Mouse (Mus musculus) kidney, adult 8-10 months (tissue): Measurements from ENCODE around the gene Olfr96.
"Not testable (repeated sequence)": the region's sequence is repeated elsewhere in the genome, so short reads cannot be mapped to it uniquely, and the experiment has no call there.

Experiments used
- DNase-seq, 2 experiments: peaks; one replicate each; pipeline ENCODE4 v3.0.0; 2022

The Olfr96 gene

DNA sequence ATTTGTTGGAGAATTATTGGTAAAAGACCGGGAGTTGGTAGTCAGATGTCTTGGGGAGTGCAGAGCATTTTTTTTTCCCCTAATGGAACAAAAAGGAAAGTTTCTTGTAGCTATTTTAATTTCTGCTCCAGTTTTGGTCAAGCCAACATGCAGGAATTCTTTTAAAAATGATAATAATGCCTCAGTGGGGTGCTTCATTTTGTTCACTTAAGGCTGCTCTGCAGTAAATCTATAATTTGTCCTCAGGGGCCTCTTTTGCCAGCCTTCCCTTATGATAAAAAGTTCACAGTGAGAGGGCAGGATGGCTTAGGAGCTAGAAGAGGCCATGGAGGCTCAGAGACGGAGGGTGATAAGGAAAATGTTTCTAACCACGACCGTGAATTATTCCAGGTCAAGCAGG is at the start of gene Olfr96:
Gene Olfr96 (plus strand): TSS at position 301 of the 400 bp plus-strand sequence.
- no peak for DNase-seq

DNA sequence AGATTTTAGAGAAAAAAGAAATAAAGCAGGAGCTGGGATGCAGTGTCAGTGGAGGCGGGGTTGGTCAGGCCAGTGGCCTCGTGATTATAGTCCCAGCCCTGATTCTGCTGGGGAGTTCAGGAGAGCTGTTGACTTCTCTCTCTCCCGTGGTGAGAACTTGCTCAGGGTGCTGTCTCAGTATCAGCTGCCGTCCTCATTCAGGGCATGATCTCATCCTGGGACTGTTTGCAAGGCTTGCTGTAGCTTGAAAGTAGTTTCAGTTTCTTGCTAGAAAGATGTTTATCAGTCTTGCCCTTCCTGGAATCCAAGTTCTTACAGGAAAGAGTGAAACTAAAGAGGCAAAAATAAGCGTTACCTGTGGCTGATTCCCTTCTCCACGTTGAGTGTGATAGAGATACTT is 34.5 kb upstream of the Olfr96 start:
- DNase-seq, result no peak

DNA sequence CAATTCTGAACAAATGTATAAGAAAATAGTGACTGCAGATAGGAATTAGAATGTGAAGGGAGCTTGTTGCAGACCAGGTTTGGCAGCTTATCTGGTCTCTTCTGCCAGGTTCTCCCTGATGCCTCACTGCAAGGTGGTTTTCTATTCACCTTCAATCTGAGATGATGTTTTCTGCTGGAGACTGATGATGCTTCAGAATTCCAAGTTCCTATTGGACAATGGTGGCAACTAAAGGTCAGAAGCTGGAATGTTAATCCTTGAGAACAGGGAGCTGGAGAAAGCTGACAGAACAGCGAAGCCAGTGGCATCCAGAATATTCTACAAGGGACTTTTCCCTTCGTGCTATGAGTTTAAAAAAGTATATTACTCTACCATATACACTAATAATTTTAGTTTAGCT is 29.2 kb upstream of the Olfr96 start:
- peak; percentile 66 to 71 for DNase-seq

DNA sequence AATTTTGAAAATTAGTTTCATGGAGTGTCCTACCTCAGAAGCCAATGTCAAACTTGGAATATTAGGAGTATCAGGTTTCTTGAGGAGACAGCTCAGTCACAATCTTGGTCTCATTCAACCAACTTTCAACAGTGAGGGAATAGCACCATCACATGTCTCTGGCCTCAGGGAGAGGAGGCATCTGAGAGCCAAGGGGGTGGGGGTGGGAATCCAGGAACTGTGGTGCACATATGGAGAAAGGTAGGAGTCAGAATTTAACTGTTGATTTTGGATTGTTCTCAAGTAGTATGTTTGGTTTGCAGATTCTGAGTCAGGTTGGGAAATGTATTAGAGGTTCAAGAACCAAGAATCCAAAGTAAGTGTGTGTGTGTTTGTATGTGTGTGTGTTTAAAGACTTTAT is 26.9 kb upstream of the Olfr96 start:
- DNase-seq, result no peak

DNA sequence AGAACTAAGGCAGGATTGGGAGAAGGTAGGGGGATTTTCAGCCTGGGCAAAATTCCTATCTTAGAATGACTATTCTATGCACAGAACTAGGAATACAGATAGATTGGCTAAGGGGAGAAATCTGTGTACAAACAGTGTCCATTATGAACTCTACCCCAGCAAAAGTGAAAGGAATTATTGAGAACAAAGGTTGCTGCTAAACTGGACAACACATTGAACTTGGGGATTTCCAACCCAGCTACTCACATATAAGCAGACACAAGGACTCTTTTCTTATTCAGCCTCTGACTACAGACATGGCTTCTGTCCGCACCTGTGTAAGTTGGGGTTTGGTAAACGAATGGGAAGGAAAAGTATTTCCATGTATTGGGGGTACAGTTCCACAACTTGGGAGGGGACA is 26.3 kb upstream of the Olfr96 start, which contains the start of gene Ubd:
Gene Ubd (plus strand): TSS at position 237 of the 400 bp plus-strand sequence.
- no peak for DNase-seq

DNA sequence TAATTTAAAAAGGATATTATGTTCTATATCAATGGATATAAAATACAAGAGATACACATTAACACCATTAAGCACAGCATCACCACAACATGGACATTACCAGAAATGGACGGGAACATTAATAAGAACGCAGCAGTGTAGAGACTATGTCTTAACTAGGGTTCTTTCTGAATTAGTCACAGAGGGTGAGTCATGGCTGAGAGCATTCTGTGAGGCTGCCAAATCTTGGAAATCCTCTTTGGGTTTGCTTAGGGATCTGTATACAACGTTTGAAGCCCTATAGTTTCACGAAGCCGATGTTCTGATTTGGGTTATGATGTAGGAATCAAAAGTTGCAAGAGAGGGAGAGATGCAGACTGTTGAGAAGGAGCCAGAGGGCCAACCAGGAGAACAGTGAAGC is 25.2 kb upstream of the Olfr96 start:
- no peak for DNase-seq

DNA sequence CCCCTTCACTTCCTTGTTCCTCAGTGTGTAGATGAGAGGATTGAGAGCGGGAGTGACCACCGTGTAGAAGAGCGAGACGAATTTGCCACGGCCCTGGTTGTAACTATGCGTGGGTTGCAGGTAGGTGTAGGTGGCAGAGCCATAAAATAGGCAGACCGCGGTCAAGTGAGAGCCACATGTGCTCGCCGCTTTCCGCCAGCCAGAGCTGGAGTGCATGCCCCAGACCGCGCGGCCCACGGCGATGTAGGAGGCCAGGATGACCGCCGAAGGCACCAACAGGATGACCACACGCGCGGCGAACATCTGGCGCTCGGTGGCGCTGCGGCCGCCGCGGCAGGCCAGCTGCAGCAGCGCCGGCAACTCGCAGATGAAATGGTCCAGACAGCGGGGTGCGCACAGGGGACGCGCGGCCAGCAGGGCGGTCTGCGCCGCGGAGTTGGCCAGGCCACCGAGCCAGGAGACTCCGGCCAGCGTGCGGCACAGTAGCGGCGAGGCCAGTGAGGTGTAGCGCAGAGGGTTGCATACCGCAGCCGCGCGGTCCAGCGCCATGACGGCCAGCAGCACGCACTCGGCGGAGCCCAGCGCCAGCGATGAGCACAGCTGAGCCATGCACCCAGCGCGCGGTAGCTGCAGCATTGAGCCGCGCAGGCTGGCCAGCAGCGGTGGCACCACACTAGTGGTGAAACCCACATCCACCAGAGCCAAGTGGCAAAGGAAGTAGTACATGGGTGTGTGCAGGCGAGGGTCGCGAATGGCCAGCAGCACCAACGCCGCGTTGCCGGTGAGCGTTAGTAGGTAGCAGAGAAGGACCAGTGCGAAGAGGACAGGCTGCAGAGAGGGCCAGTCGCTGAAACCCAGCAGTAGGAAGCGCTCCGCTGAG is 22.9 kb upstream of the Olfr96 start:
- no peak for DNase-seq

DNA sequence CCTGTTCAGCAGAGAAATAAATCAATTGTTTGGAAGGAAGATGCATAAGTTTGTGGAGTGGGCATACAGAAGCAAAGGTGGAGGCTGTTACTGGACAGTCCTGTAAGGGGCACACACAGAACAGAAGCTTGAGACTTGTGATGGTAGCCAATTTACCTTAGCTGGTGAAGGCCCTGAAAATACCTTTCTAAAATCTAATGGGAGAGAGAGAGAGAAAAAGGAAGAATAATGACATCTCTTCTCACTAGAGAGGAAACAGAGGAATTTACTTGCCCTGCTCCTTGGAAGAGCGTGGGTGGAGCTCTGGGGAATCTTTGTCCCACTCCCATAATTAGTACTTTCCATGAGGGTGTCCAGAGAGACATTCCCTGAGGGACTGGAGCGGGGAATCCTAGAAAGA is 19.1 kb upstream of the Olfr96 start, which contains the start of gene Olfr94:
Gene Olfr94 (minus strand): TSS at position 101 of the 400 bp plus-strand sequence.
- DNase-seq, result no peak

DNA sequence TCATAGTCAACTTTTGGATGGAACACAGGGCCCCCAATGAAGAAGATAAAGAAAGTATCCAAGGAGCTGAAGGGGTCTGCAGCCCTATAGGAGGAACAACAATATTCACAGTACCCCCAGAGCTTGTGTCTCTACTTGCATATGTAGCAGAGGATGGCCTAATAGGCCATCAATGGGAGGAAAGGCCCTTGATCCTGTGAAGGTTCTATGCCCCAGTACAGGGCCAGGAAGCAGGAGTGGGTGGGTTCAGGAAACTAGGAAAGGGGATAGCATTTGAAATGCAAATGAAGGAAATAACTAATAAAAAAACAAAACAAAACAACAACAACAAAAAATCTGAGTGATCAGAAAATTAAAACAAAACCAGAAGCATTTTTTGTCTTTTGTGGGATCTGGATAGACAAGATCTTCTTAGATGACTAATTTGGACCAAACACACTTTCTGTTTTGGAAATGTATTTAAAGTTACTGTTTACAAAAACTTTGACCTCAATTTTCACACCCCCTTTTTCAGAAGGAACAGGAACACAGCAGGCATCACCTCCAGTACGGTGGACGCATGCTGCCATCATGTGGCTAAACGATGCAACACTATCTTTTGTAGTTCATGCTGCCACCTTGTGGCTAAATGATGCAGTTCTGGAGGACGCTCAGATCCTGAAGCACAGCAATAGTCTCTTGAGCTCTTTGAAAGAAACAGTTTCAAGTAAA is 16.6 kb upstream of the Olfr96 start:
- peak; percentile 63 to 85 for DNase-seq

DNA sequence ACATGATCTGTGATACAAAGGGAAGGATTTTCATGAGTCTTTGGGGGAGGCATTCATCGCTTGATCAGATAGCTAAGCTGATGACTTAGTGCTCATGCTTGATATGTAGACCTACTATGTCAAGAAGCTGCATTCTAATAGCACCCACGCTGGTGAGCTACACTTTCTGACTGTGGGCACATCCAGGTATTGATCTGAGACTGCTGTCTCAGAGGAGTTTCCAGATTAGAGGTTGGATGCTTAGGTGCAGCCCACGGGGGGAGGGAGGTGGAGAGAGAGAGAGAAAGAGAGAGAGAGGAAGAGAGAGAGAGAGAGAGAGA is 16.1 kb upstream of the Olfr96 start:
- no peak for DNase-seq

DNA sequence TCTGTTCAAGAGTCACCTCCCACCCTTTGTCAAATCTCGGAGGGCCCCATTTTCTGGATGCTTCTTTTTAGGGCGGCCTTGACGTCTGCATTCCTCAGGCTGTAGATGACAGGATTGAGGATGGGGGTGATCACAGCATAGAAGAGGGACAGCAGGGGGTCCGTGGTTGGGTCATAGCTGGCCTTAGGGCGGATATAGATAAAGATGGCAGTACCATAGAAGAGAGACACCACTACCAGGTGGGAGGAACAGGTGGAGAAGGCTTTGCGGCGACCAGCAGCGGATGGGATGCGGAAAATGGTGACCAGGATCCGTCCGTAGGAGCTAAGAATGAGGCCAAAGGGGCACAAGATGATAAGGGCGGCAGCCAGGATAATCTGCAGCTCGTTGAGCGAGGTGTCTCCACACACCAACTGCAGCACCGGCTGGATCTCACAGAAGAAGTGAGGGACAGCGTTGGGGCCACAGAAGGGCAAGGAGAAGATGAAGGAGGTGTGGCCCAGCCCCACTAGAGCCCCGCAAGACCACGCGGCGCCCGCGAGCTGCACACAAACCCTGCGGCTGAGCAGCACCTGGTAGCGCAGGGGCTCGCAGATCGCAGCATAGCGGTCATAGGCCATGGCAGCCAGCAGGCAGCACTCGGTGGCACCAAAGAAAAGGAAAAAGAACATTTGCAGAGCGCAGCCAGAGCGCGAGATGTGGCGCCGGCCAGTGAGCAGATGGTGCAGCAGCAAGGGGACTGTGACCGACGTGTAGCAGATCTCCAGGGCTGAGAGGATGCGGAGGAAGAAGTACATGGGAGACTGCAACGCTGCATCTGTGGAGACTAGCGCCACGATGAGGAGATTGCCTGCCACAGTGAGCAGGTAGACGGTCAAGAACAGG is 8.8 kb upstream of the Olfr96 start:
- no peak for DNase-seq

DNA sequence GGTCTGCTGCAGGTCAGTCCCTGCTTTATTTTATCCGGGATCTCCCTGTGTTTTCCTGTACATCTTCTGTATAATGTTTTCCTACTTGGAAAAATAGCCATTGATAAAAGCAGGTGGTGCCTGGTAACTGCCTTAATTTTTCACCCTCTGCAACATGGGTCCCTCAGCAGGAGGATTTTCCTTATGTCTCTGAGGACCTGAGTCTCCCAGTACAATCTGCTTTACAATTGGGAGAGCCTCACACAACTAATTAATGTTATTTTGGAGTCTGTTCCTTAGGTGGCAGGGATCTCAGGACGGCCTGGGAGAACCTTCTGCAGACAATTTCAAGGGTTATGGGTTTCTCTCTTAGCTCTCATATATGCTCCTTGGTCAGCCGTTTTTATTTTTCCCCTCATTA is 6.9 kb upstream of the Olfr96 start, which contains the start of gene Olfr95:
Gene Olfr95 (minus strand): TSS at position 101 of the 400 bp plus-strand sequence.
- no peak for DNase-seq

DNA sequence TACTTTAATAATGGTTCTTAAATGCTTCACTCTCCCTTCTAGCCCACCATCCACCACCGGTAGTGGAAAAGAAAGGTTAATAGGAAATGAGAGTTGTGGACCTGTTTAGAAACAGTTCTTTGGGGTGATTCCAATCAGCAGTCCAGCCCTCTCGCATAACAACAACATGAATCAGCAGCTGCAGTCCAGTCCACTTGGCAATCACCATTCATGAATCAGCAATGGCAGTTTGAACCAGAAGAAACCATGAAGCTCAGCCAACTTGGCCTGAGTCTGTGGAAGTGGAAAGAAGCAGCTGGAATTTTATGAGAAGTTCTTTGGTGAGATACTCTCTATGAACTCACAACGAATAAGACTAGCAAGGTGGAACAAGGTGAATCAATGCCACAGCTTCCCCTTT is 1.5 kb upstream of the Olfr96 start:
- no peak for DNase-seq

DNA sequence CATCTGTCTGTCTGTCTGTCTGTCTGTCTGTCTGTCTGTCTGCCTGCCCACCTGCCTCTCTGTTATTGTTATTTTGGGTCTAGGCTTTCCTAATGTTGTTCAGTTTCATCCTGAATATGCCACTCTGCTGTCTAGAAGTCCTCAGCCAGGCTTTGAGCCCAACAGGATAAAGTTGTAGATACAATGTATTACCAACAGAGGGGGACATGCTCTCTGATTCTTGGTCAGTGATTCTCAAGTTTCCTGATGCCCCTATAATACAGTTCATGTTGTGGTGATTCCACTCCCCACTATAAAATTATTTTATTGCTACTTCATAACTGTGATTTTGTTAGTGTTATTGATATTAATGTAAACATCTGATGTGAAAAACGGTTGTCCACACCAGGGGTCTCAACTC is 1.9 kb downstream of the Olfr96 start:
- no peak for DNase-seq

DNA sequence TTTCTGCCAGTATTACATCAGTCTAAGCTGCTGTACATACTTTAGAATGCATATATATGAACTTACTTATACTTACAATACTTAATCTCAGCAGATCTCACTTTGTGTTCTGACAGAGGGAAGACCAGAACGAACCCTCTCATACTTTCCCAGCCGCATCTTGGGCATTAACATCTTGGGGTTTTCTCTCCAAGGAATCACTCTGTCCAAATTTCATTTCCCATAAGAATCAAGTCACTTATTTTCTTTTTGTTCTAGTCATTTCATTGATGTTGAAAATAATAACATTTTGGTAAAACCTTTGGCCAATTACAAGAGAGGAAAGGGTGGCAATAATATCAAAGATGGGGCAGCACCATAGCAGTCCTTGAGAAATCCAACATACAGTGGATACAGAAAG is 17.3 kb downstream of the Olfr96 start, which contains the start of gene Olfr97:
Gene Olfr97 (minus strand): TSS at position 101 of the 400 bp plus-strand sequence.
- not testable (repeated sequence) for DNase-seq

DNA sequence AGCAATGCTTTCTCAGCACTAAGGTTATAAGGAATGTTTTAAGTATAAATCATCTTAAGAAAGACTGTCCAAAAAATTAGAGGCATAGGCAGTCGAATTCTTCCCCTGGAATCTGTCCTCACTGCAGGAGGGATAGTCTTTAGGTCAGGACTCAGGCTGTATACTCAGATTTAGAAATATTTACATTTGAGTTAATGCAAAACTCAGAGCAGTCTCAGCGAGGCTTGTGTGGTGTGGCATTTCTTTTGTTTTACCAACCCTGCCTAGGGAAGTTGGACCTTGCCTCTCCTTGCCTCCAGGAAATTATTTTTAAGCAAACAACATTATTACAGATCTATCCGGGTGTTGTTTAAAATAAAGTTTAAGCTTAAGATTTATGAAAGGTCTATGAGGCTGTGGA is 22.3 kb downstream of the Olfr96 start:
- DNase-seq, result no peak

DNA sequence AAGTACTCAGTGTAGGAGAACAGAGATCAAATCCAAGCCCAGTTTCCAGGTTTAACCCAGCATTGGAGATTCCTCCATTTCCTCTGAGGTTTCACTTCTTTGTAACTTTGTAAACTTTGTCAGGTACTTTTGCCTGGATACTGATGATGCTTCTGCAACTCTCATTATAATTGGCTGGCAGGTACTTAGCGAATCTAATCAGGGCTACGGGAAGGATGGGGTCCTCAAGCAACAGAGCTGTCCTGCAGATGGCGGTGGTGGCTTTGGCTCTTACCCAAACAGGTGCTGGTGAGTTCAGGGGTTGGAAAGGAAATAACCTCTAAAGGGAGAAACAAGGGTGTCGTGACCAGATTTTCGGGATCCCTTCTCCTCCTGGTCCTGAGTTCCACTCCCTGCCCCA is 26.8 kb downstream of the Olfr96 start:
- DNase-seq, result peak; percentile 18 to 31

DNA sequence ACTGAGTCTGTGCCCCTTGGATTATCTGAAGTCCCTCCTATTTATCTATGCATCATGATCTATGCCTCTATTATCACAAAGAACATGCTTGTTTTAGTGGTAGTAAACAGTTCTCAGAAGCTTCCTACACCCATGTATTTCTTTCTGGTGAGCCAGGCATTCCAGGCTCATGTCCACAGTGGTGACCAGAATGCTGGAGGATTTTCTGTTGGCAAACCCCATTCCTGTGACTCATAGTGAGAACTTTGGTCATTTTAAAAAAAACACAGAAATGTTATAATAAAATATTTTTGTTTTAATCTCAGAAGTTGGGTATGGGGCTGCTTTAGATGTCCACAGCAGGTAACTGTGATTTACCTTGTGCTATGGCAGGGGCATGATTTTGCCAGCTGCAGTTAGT is 29.5 kb downstream of the Olfr96 start:
- DNase-seq, result no peak

DNA sequence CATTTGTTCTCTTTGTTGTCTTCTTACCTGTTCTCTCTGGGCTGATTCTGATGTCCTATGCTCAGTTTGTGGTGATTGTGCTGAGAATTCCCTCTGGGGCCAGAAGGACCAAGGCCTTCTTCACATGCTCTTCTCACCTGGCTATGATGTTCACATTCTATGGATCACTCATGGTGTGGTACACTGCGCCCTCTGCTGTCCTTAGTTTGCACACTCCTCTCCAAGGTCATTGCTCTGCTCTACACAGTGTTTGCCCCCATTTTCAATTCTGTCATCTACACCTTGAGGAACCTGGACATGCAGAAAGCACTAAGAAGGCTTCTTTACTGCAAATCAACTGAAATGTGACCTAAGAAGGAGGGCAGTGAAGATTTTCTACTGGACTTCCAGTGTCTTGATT is 30.6 kb downstream of the Olfr96 start:
- DNase-seq, result peak in 1 of 2 experiments; percentile 24

DNA sequence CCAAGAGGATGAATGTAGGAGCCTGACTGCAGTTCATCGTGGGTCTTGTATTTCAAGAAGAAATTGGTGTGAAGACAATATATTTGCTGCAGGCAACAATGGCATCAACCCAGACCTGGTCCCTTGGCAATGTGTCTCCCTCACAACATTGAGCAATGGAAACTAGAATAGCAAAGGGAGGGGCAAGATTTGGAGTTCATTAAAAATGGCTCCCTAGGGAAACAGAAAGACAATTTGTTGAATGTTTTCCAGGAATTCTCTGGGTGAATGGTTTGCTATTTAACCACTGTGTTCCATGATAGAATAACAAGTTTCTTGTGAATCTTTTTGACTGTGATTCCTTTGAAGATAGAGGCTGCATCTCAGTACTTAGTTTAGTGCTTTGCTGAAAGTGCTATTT is 43.7 kb downstream of the Olfr96 start, which contains the start of gene Olfr98:
Gene Olfr98 (minus strand): TSS at position 124 of the 400 bp plus-strand sequence.
- DNase-seq, result no peak

DNA sequence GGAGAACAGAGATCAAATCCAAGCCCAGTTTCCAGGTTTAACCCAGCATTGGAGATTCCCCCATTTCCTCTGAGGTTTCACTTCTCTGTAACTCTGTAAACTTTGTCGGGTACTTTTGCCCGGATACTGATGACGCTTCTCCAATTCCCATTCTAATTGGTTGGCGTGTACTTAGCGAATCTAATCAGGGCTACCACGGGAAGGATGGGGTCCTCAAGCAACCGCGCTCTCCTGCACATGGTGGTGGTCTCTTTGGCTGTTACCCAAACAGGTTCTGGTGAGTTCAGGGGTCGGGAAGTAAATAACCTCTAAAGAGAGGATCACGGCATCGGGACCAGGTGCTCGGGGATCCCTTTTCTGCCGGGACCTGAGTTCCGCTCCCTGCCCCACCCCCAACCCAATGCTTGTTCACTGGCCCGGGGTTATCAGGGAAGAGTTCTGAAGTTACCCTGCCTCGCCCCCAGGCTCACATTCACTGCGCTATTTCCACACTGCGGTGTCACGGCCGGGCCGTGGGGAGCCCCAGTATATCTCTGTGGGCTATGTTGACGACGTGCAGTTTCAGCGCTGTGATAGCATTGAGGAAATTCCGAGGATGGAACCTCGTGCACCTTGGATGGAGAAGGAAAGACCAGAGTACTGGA is 50.2 kb downstream of the Olfr96 start, which contains the start of gene H2-M3:
Gene H2-M3 (plus strand): TSS at position 163 of the 644 bp plus-strand sequence.
- peak; percentile 88 to 96 for DNase-seq

DNA sequence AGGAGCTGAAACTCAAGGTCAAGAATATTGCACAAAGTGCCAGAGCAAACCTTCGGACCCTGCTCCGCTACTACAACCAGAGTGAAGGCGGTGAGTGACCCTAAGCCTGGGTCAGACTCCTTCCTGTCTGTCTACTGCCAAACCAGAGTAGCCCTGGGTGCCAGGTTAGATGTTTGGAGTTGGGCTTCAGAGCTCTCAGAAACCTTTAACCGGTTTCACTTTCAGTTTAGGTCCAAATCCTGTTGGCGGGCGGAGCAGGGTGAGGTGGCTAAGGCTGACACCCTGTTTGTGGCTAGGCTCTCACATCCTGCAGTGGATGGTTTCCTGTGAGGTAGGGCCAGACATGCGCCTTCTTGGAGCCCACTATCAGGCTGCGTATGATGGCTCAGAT is 50.8 kb downstream of the Olfr96 start:
- peak; percentile 59 to 65 for DNase-seq
